Mouse (Mus musculus): Measurements from ENCODE around the gene Pfn3. TPM values are rescaled to one million over a fixed set of nuclear protein-coding genes. Genes with fewer than 3 reads are reported as not detected.

The Pfn3 gene
- 0.82 TPM for polyA plus RNA-seq (2017; shearing (Covaris generic))

GRCm38 (mm10) chr13:55414743-55415380 is at the start of gene Pfn3:
TSS of gene Pfn3 (minus strand) at chr13:55415232.

GRCm38 (mm10) chr13:55464027-55464884 is 49.2 kb upstream of the Pfn3 start, which contains the start of gene Prr7:
TSS of gene Prr7 (plus strand) at chr13:55464267.

GRCm38 (mm10) chr13:55444937-55445315 is 29.9 kb upstream of the Pfn3 start, which contains the start of gene Grk6:
TSS of gene Grk6 (plus strand) at chr13:55445072.

GRCm38 (mm10) chr13:55426613-55427012 is 11.6 kb upstream of the Pfn3 start, which contains the start of gene F12:
TSS of gene F12 (minus strand) at chr13:55426793.

GRCm38 (mm10) chr13:55398088-55398487 is 16.9 kb downstream of the Pfn3 start, which contains the start of gene Slc34a1:
TSS of gene Slc34a1 (plus strand) at chr13:55398187.

GRCm38 (mm10) chr13:55369531-55370114 is 45.4 kb downstream of the Pfn3 start, which contains the start of gene Rgs14:
TSS of gene Rgs14 (plus strand) at chr13:55369732.

Other genes with a start within 250 kb of the Pfn3 start
- 54.5 TPM for gene Nsd1, start 205.4 kb downstream of the Pfn3 start, polyA plus RNA-seq (2017; shearing (Covaris generic))
- 261 TPM for gene Prelid1, start 94.7 kb downstream of the Pfn3 start, polyA plus RNA-seq (2017; shearing (Covaris generic))
- gene Rab24, start 93.3 kb downstream of the Pfn3 start, polyA plus RNA-seq (2017; shearing (Covaris generic)): 90.2 TPM
- not detected for gene Mxd3, start 85.4 kb downstream of the Pfn3 start, polyA plus RNA-seq (2017; shearing (Covaris generic))
- 148 TPM for gene Lman2, start 52.4 kb downstream of the Pfn3 start, polyA plus RNA-seq (2017; shearing (Covaris generic))
- gene Rgs14, start 45.5 kb downstream of the Pfn3 start, polyA plus RNA-seq (2017; shearing (Covaris generic)): 66.5 TPM
- gene Slc34a1, start 17.0 kb downstream of the Pfn3 start, polyA plus RNA-seq (2017; shearing (Covaris generic)): 0.28 TPM
- not detected for gene F12, start 11.6 kb upstream of the Pfn3 start, polyA plus RNA-seq (2017; shearing (Covaris generic))
- gene Grk6, start 29.8 kb upstream of the Pfn3 start, polyA plus RNA-seq (2017; shearing (Covaris generic)): 345 TPM
- gene Prr7, start 49.0 kb upstream of the Pfn3 start, polyA plus RNA-seq (2017; shearing (Covaris generic)): 8.0 TPM
- not detected for gene Dbn1, start 72.9 kb upstream of the Pfn3 start, polyA plus RNA-seq (2017; shearing (Covaris generic))
- gene Pdlim7, start 98.4 kb upstream of the Pfn3 start, polyA plus RNA-seq (2017; shearing (Covaris generic)): 8.9 TPM
- not detected for gene Dok3, start 114.1 kb upstream of the Pfn3 start, polyA plus RNA-seq (2017; shearing (Covaris generic))
- gene Ddx41, start 121.4 kb upstream of the Pfn3 start, polyA plus RNA-seq (2017; shearing (Covaris generic)): 68.7 TPM
- gene Fam193b, start 155.9 kb upstream of the Pfn3 start, polyA plus RNA-seq (2017; shearing (Covaris generic)): 51.6 TPM
- gene Tmed9, start 158.5 kb upstream of the Pfn3 start, polyA plus RNA-seq (2017; shearing (Covaris generic)): 224 TPM
- 34.4 TPM for gene B4galt7, start 184.7 kb upstream of the Pfn3 start, polyA plus RNA-seq (2017; shearing (Covaris generic))
- 23.9 TPM for gene Caml, start 207.8 kb upstream of the Pfn3 start, polyA plus RNA-seq (2017; shearing (Covaris generic))
- gene Ddx46, start 219.8 kb upstream of the Pfn3 start, polyA plus RNA-seq (2017; shearing (Covaris generic)): 70.6 TPM

Data from effector memory CD4-positive, alpha-beta T cell, adult 7 months (primary cell).